ENCODE assay signal across 7 mouse cellular contexts in the genomic region with DNA sequence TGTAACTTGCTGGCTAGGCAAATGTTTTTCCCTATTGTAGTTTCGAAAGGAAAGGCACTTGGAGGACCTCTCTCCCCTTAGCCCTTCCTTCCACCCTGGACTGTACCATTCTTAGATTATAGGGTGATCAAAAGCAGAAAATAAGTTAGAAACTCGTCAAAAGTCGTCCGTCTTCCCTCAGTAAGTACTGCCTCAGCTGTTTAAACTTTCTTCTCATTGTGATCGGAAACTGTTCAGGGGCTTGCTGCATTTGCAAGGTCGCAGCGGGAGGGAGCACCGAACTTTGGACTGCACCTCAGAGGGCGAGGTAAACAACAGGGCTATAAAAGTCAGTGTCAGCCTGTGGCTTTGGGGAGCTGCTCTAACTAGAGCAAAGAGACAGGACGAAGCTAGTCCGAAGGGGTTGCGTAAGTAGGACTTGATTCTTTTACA. TPM values are rescaled to one million over a fixed set of nuclear protein-coding genes. Genes with fewer than 3 reads are reported as not detected.
DNase-seq lines count a peak whose midpoint lies in the region; ATAC-seq and TF ChIP-seq lines count a peak whose summit lies in the region.

No protein-coding gene starts in this region.

- H3K4me1 ChIP-seq in cortical plate, adult 2 months (ENCODE audit: control insufficient read depth, insufficient read depth, low read length): no peaks in the 10 kb centered on the region; the same call in 1 of the 2 replicates

- H3K4me3 ChIP-seq in cortical plate, adult 2 months (ENCODE audit: insufficient read depth, low read length): peak overlapping the region; percentile 43

- peak overlapping the region; percentile 100 for H3K27ac ChIP-seq in cortical plate, adult 2 months (ENCODE audit: insufficient read depth, low read length)

- DNase-seq in adrenal gland, adult (ENCODE audit: inconsistent age in 2 of 2, low spot score in 1 of 2): peak; percentile 83 to 96
- DNase-seq in gastrocnemius, postnatal 10 days: peak; percentile 70
- peak; percentile 60 for DNase-seq in hindlimb bud, embryonic 11.5 days (ENCODE audit: extremely low spot score, low read depth, low spot score)
- DNase-seq in left cerebral cortex, postnatal 10 days (ENCODE audit: extremely low spot score in 1 of 2, low spot score in 2 of 2): peak; percentile 21 to 75
- peak; percentile 13 to 15 for DNase-seq in right cerebral cortex, postnatal 36 days (ENCODE audit: low spot score in 2 of 2)

- intact Hi-C loops in left cerebral cortex, postnatal 10 days (cut with DNase I): no loop called here

- TF ChIP-seq CTCF in cortical plate, adult 2 months (IDR thresholded peaks at IDR 0.05; ENCODE audit: extremely low read depth, insufficient read depth, low read length): no peak

- ATAC-seq in megakaryocyte progenitor cell, adult 5-6 weeks (replicated peaks; ENCODE audit: poor library complexity): peak; percentile 87

- peak; percentile 93 for TF ChIP-seq POLR2A in cortical plate, adult 2 months (IDR thresholded peaks at IDR 0.05; ENCODE audit: extremely low read depth, insufficient read depth, low read length)

RNA-seq across cellular contexts. Expression of a gene that starts 2.3 kb away (rescaled TPM):
- 323 and 345 TPM in 2 replicates for polyA plus RNA-seq in cortical plate, adult 2 months (2012; rRNA removed)
- total RNA-seq in gastrocnemius, postnatal 10 days (2021): 100 to 1,000 TPM; 192 to 212 TPM
- 100 to 1,000 TPM; 200 to 275 TPM for total RNA-seq in left cerebral cortex, postnatal 10 days (2021)
- 106 and 110 TPM in 2 replicates for total RNA-seq in megakaryocyte progenitor cell, adult 5-6 weeks (2015)
- total RNA-seq in megakaryocyte progenitor cell, adult 5-6 weeks (2017): 55.3 and 56.5 TPM in 2 replicates

RNA-seq across cellular contexts. Expression of a gene that starts 32.7 kb away (rescaled TPM):
- polyA plus RNA-seq in cortical plate, adult 2 months (2012; rRNA removed): 1.4 TPM in 2 replicates
- total RNA-seq in gastrocnemius, postnatal 10 days (2021): not detected
- not detected for total RNA-seq in left cerebral cortex, postnatal 10 days (2021)
- not detected in 2 replicates for total RNA-seq in megakaryocyte progenitor cell, adult 5-6 weeks (2015)
- not detected in 2 replicates for total RNA-seq in megakaryocyte progenitor cell, adult 5-6 weeks (2017)

Comparison
In these comparisons a context has a peak if more than half of its experiments do, and no peak if none do; other contexts are left out.
1. Peak in every context shown above with its lines: DNase-seq, ATAC-seq, H3K4me3 ChIP-seq and H3K27ac ChIP-seq.
2. DNase-seq: peak in every context shown above with its lines; median percentile 90 in adrenal gland, adult; 70 in gastrocnemius, postnatal 10 days; 60 in hindlimb bud, embryonic 11.5 days; 48 in left cerebral cortex, postnatal 10 days; 14 in right cerebral cortex, postnatal 36 days.